Mouse (Mus musculus): ENCODE data around the gene Caln1.

The Caln1 gene

GRCm38 (mm10) chr5:130394386-130394785 is 25.1 kb downstream of the Caln1 start:
- DNase-seq (ENCODE audit: low read depth): no peak

GRCm38 (mm10) chr5:130395142-130395541 is 25.9 kb downstream of the Caln1 start:
- no peak for DNase-seq (ENCODE audit: low read depth)

- DNase-seq (ENCODE audit: low read depth): no peak
Measured at GRCm38 (mm10) chr5:130400136-130400917, 31.1 kb downstream of the Caln1 start.

- peak; percentile 5 for DNase-seq (ENCODE audit: low read depth)
Measured at GRCm38 (mm10) chr5:130405201-130405600, 35.9 kb downstream of the Caln1 start.

GRCm38 (mm10) chr5:130409706-130410105 is 40.5 kb downstream of the Caln1 start:
- no peak for DNase-seq (ENCODE audit: low read depth)

- no peak for DNase-seq (ENCODE audit: low read depth)
Measured at GRCm38 (mm10) chr5:130411516-130411915, 42.3 kb downstream of the Caln1 start.

- no peak for DNase-seq (ENCODE audit: low read depth)
Measured at GRCm38 (mm10) chr5:130447438-130447837, 78.2 kb downstream of the Caln1 start.

GRCm38 (mm10) chr5:130448491-130448890 is 79.2 kb downstream of the Caln1 start:
- DNase-seq (ENCODE audit: low read depth): no peak

- DNase-seq (ENCODE audit: low read depth): no peak
Measured at GRCm38 (mm10) chr5:130448931-130449856, 79.9 kb downstream of the Caln1 start.

GRCm38 (mm10) chr5:130450031-130450541 is 80.8 kb downstream of the Caln1 start:
- no peak for DNase-seq (ENCODE audit: low read depth)

- no peak for DNase-seq (ENCODE audit: low read depth)
Measured at GRCm38 (mm10) chr5:130458076-130458475, 88.8 kb downstream of the Caln1 start.

GRCm38 (mm10) chr5:130472209-130472608 is 103.0 kb downstream of the Caln1 start:
- no peak for DNase-seq (ENCODE audit: low read depth)

GRCm38 (mm10) chr5:130474876-130475275 is 105.6 kb downstream of the Caln1 start:
- DNase-seq (ENCODE audit: low read depth): no peak

- no peak for DNase-seq (ENCODE audit: low read depth)
Measured at GRCm38 (mm10) chr5:130476741-130477140, 107.5 kb downstream of the Caln1 start.

GRCm38 (mm10) chr5:130480290-130480689 is 111.0 kb downstream of the Caln1 start:
- DNase-seq (ENCODE audit: low read depth): no peak

GRCm38 (mm10) chr5:130491471-130491870 is 122.2 kb downstream of the Caln1 start:
- no peak for DNase-seq (ENCODE audit: low read depth)

- no peak for DNase-seq (ENCODE audit: low read depth)
Measured at GRCm38 (mm10) chr5:130492305-130492704, 123.0 kb downstream of the Caln1 start.

GRCm38 (mm10) chr5:130502541-130502940 is 133.3 kb downstream of the Caln1 start:
- no peak for DNase-seq (ENCODE audit: low read depth)

- DNase-seq (ENCODE audit: low read depth): no peak
Measured at GRCm38 (mm10) chr5:130504891-130505290, 135.6 kb downstream of the Caln1 start.

GRCm38 (mm10) chr5:130510516-130510915 is 141.3 kb downstream of the Caln1 start:
- no peak for DNase-seq (ENCODE audit: low read depth)

GRCm38 (mm10) chr5:130515395-130515794 is 146.1 kb downstream of the Caln1 start:
- DNase-seq (ENCODE audit: low read depth): no peak

GRCm38 (mm10) chr5:130520527-130520926 is 151.3 kb downstream of the Caln1 start:
- no peak for DNase-seq (ENCODE audit: low read depth)

GRCm38 (mm10) chr5:130527416-130527815 is 158.2 kb downstream of the Caln1 start:
- no peak for DNase-seq (ENCODE audit: low read depth)

Measured in c-Kit-positive CD71-negative TER-119-negative erythroid progenitor cells, embryonic 14.5 days (primary cell).